Mouse (Mus musculus) forebrain, embryonic 14.5 days (tissue): ENCODE results near the gene Abcc5. TPM values are rescaled to one million over a fixed set of nuclear protein-coding genes. Genes with fewer than 3 reads are reported as not detected.
"Not testable (repeated sequence)": the region's sequence is repeated elsewhere in the genome, so short reads cannot be mapped to it uniquely, and the experiment has no call there.

ENCODE experiments used
- ATAC-seq: fragments of 200-750 bp; cut with Nextera tagmentation; 2 replicates; pipeline ENCODE4 v1.8.0; 2017; ENCODE audit warnings: mild to moderate bottlenecking, moderate library complexity
- DNase-seq: peaks from one replicate; pipeline ENCODE4 v3.0.0-alpha.2; 2015; ENCODE audit warnings: low spot score
- H3K27ac ChIP-seq: fragments of 300-500 bp; sonication (generic); 2 replicates; pipeline ENCODE4 v1.5.1; 2014; ENCODE audit warnings: low read depth, mild to moderate bottlenecking, control low read depth, low read length, moderate library complexity
- H3K27me3 ChIP-seq: fragments of 300-500 bp; sonication (generic); replicated peaks from 2 replicates; pipeline ENCODE4 v1.6.1; 2014; ENCODE audit warnings: low read length, control low read depth, mixed read lengths; ENCODE audit not compliant: control insufficient read depth, insufficient read depth
- H3K36me3 ChIP-seq: fragments of 300-500 bp; sonication (generic); 2 replicates; pipeline ENCODE4 v1.6.1; 2014; ENCODE audit warnings: low read length, control low read depth; ENCODE audit not compliant: control insufficient read depth, insufficient read depth
- H3K4me1 ChIP-seq: fragments of 300-500 bp; sonication (generic); 2 replicates; pipeline ENCODE4 v1.6.1; 2014; ENCODE audit warnings: antibody characterized with exemption, low read length, control low read depth; ENCODE audit not compliant: control insufficient read depth, insufficient read depth
- H3K4me2 ChIP-seq: fragments of 300-500 bp; sonication (generic); 2 replicates; pipeline ENCODE4 v1.6.1; 2014; ENCODE audit warnings: mild to moderate bottlenecking, control low read depth, low read length
- H3K4me3 ChIP-seq: fragments of 300-500 bp; sonication (generic); 2 replicates; pipeline ENCODE4 v1.5.1; 2014; ENCODE audit warnings: low read depth, low read length, control low read depth
- H3K9ac ChIP-seq: fragments of 300-500 bp; sonication (generic); 2 replicates; pipeline ENCODE4 v1.6.1; 2014; ENCODE audit warnings: mild to moderate bottlenecking, low read length, control low read depth, moderate library complexity
- H3K9me3 ChIP-seq: fragments of 300-500 bp; sonication (generic); replicated peaks from 2 replicates; pipeline ENCODE4 v1.6.1; 2016; ENCODE audit warnings: low read length, control low read depth, mixed read lengths; ENCODE audit not compliant: control insufficient read depth
- WGBS: fragments of 180-500 bp; shearing (Covaris S2); extraction: QIAGEN DNeasy Blood & Tissue Kit; methylation state at CpG from one replicate; pipeline ENCODE4 v1.1.7; 2014; 5-methylcytosine and 5-hydroxymethylcytosine counted together
- polyA plus RNA-seq: library from polyadenylated mRNA; unstranded; fragments of >200 nt; fragmentation: Nextera tagmentation; extraction: Ambion mirVana; gene quantifications from 2 replicates; pipeline ENCODE4 v1.2.1, GENCODE M21; 2014

The Abcc5 gene
- polyA plus RNA-seq, 1 experiment from 2014 or later = 96.7 TPM

GRCm38 (mm10) chr16:20395216-20395907 lies 30.8 kb downstream of the Abcc5 start:
- no peaks in the 10 kb centered on the region for H3K27me3 ChIP-seq
- 85% methylated on average over 11 of the region's 11 CpGs for WGBS
- no peak overlapping the region for H3K27ac ChIP-seq
- H3K4me1 ChIP-seq = no peaks in the 10 kb centered on the region
- DNase-seq (no peak), ATAC-seq (no peak)
- no peaks in the 10 kb centered on the region for H3K9me3 ChIP-seq
- H3K9ac ChIP-seq = no peak overlapping the region
- peaks cover 70% of the 10 kb centered on the region for H3K36me3 ChIP-seq
- no peak overlapping the region for H3K4me3 ChIP-seq
- no peak overlapping the region for H3K4me2 ChIP-seq

GRCm38 (mm10) chr16:20391753-20392152 lies 34.4 kb downstream of the Abcc5 start:
- WGBS = 84% methylated on average over 3 of the region's 3 CpGs
- peaks cover 75% of the 10 kb centered on the region for H3K36me3 ChIP-seq

GRCm38 (mm10) chr16:20390233-20390632 lies 36.0 kb downstream of the Abcc5 start:
- H3K27me3 ChIP-seq = no peaks in the 10 kb centered on the region
- ATAC-seq = no peak

More at GRCm38 (mm10) chr16:20391753-20392152, 34.4 kb downstream of the Abcc5 start:
- H3K4me2 ChIP-seq = no peak overlapping the region
- H3K4me3 ChIP-seq = no peak overlapping the region
- no peak overlapping the region for H3K27ac ChIP-seq
- no peak for DNase-seq
- no peaks in the 10 kb centered on the region for H3K4me1 ChIP-seq
- H3K27me3 ChIP-seq = no peaks in the 10 kb centered on the region
- H3K9ac ChIP-seq = no peak overlapping the region
- H3K9me3 ChIP-seq = no peaks in the 10 kb centered on the region
- no peak for ATAC-seq

GRCm38 (mm10) chr16:20381031-20381430 lies 45.2 kb downstream of the Abcc5 start:
- H3K27ac ChIP-seq = no peak overlapping the region
- no peaks in the 10 kb centered on the region for H3K9me3 ChIP-seq
- H3K36me3 ChIP-seq = peaks cover 45% of the 10 kb centered on the region
- no peak overlapping the region for H3K9ac ChIP-seq
- H3K27me3 ChIP-seq = no peaks in the 10 kb centered on the region
- H3K4me3 ChIP-seq = no peak overlapping the region
- H3K4me1 ChIP-seq = no peaks in the 10 kb centered on the region
- no peak overlapping the region for H3K4me2 ChIP-seq
- DNase-seq = no peak
- no peak for ATAC-seq
- WGBS = 74% methylated on average over 5 of the region's 5 CpGs

More at GRCm38 (mm10) chr16:20390233-20390632, 36.0 kb downstream of the Abcc5 start:
- no peak overlapping the region for H3K27ac ChIP-seq
- no peaks in the 10 kb centered on the region for H3K9me3 ChIP-seq
- peaks cover 68% of the 10 kb centered on the region for H3K36me3 ChIP-seq
- no peak overlapping the region for H3K9ac ChIP-seq
- no peak overlapping the region for H3K4me2 ChIP-seq
- DNase-seq = no peak
- 70% methylated on average over 6 of the region's 6 CpGs for WGBS
- H3K4me3 ChIP-seq = no peak overlapping the region
- no peaks in the 10 kb centered on the region for H3K4me1 ChIP-seq

- DNase-seq (no peak), ATAC-seq (no peak)
- H3K27ac ChIP-seq = no peak overlapping the region
- no peak overlapping the region for H3K4me2 ChIP-seq
- no peaks in the 10 kb centered on the region for H3K4me1 ChIP-seq
- H3K9ac ChIP-seq = no peak overlapping the region
- H3K4me3 ChIP-seq = no peak overlapping the region
- 81% methylated on average over 5 of the region's 5 CpGs for WGBS
- no peaks in the 10 kb centered on the region for H3K27me3 ChIP-seq
- H3K36me3 ChIP-seq = peaks cover 80% of the 10 kb centered on the region
- H3K9me3 ChIP-seq = no peaks in the 10 kb centered on the region
Measured at GRCm38 (mm10) chr16:20375341-20375740, 50.9 kb downstream of the Abcc5 start.

- no peaks in the 10 kb centered on the region for H3K4me1 ChIP-seq
- no peaks in the 10 kb centered on the region for H3K9me3 ChIP-seq
- no peak for DNase-seq
- H3K27ac ChIP-seq = no peak overlapping the region
- H3K4me3 ChIP-seq = no peak overlapping the region
- no peak overlapping the region for H3K4me2 ChIP-seq
- no peak for ATAC-seq
- H3K36me3 ChIP-seq = peaks cover 87% of the 10 kb centered on the region
- 91% methylated on average over 4 of the region's 4 CpGs for WGBS
- H3K9ac ChIP-seq = no peak overlapping the region
- H3K27me3 ChIP-seq = no peaks in the 10 kb centered on the region
Measured at GRCm38 (mm10) chr16:20371731-20372130, 54.5 kb downstream of the Abcc5 start.

- Histone ChIP-seq H3K9me3 (no peaks in the 10 kb centered on the region), H3K27me3 (no peaks in the 10 kb centered on the region), H3K27ac (no peak overlapping the region), H3K4me1 (no peaks in the 10 kb centered on the region), H3K36me3 (peaks cover 86% of the 10 kb centered on the region), H3K9ac (no peak overlapping the region), H3K4me3 (no peak overlapping the region), H3K4me2 (no peak overlapping the region)
- ATAC-seq (no peak), DNase-seq (no peak)
- WGBS = 95% methylated on average over 9 of the region's 9 CpGs
Measured at GRCm38 (mm10) chr16:20368221-20368620, 58.0 kb downstream of the Abcc5 start.

GRCm38 (mm10) chr16:20362121-20362520 lies 64.1 kb downstream of the Abcc5 start:
- ATAC-seq (no peak), DNase-seq (no peak)
- Histone ChIP-seq H3K4me2 (no peak overlapping the region), H3K36me3 (peaks cover 86% of the 10 kb centered on the region), H3K4me3 (no peak overlapping the region), H3K9ac (no peak overlapping the region), H3K27ac (no peak overlapping the region), H3K27me3 (no peaks in the 10 kb centered on the region), H3K4me1 (no peaks in the 10 kb centered on the region), H3K9me3 (no peaks in the 10 kb centered on the region)
- WGBS = 90% methylated on average over 11 of the region's 11 CpGs

- not testable (repeated sequence) for DNase-seq, H3K4me1 ChIP-seq, H3K4me3 ChIP-seq, H3K27ac ChIP-seq, H3K9ac ChIP-seq, H3K4me2 ChIP-seq, H3K27me3 ChIP-seq, H3K9me3 ChIP-seq, ATAC-seq
- WGBS = 91% methylated on average over 3 of the region's 3 CpGs
- H3K36me3 ChIP-seq = peaks cover 84% of the 10 kb centered on the region
Measured at GRCm38 (mm10) chr16:20361496-20361895, 64.7 kb downstream of the Abcc5 start.
